In genomic region chr2:125858521-125859280, GRCm38 (mm10) we compare ENCODE assay signal across 8 mouse cellular contexts. TPM values are rescaled to one million over a fixed set of nuclear protein-coding genes. Genes with fewer than 3 reads are reported as not detected.
DNase-seq lines count a peak whose midpoint lies in the region; ATAC-seq lines count a peak whose summit lies in the region.

Gene Galk2 (plus strand): TSS chr2:125859109.
Gene Cops2 (minus strand): TSS chr2:125859139.

- no peaks in the 10 kb centered on the region for H3K36me3 ChIP-seq in hindbrain, embryonic 15.5 days

- H3K4me2 ChIP-seq in hindbrain, embryonic 15.5 days: peak within 1 kb of the TSS; percentile 60

- no peaks in the 10 kb centered on the region for H3K9me3 ChIP-seq in hindbrain, embryonic 15.5 days

- peak; percentile 95 for DNase-seq in T-cell, adult 2 months (ENCODE audit: low spot score)
- peak; percentile 93 to 94 for DNase-seq in cerebellum, postnatal 36 days
- peak; percentile 95 to 97 for DNase-seq in frontal cortex, postnatal 36 days (ENCODE audit: low spot score in 2 of 2)
- peak; percentile 93 for DNase-seq in left cerebral cortex, adult 11 months (ENCODE audit: low spot score)
- peak; percentile 94 to 95 for DNase-seq in lung, postnatal 4 days
- peak; percentile 95 for DNase-seq in retina, postnatal 7 days (ENCODE audit: low read depth, low spot score)
- DNase-seq in urinary bladder, adult 2 months (ENCODE audit: low spot score): peak; percentile 76

- peak within 1 kb of the TSS; percentile 99 for H3K9ac ChIP-seq in hindbrain, embryonic 15.5 days

- WGBS in hindbrain, embryonic 15.5 days: 0% methylated on average over 45 of the region's 54 CpGs

- H3K27me3 ChIP-seq in hindbrain, embryonic 15.5 days: no peaks in the 10 kb centered on the region

- ATAC-seq in hindbrain, embryonic 15.5 days (ENCODE audit: low FRiP score, low read depth): peak; percentile 99

- peak within 1 kb of the TSS; percentile 91 for H3K27ac ChIP-seq in hindbrain, embryonic 15.5 days (replicated peaks)

- H3K4me1 ChIP-seq in hindbrain, embryonic 15.5 days (replicated peaks): peaks cover 19% of the 10 kb centered on the region

- peak within 1 kb of the TSS; percentile 87 for H3K4me3 ChIP-seq in hindbrain, embryonic 15.5 days

RNA-seq across cellular contexts. Expression of gene Galk2, which starts in this region (rescaled TPM):
- polyA plus RNA-seq in hindbrain, embryonic 15.5 days (2015; fragmentation: Nextera tagmentation; extraction: Ambion mirVana): 29.2 and 30.1 TPM in 2 replicates
- 28.2 and 33.5 TPM in 2 replicates for polyA plus RNA-seq in urinary bladder, adult 2 months (2012; rRNA removed)

RNA-seq across cellular contexts. Expression of gene Cops2, which starts in this region (rescaled TPM):
- polyA plus RNA-seq in hindbrain, embryonic 15.5 days (2015; fragmentation: Nextera tagmentation; extraction: Ambion mirVana): 58.1 and 60.7 TPM in 2 replicates
- polyA plus RNA-seq in urinary bladder, adult 2 months (2012; rRNA removed): 71.3 and 91.3 TPM in 2 replicates

Comparison
In these comparisons a context has a peak if more than half of its experiments do, and no peak if none do; other contexts are left out.
1. Peak in every context shown above with its lines: DNase-seq, ATAC-seq, H3K4me3 ChIP-seq and H3K27ac ChIP-seq.